30 mouse cellular contexts compared by ENCODE assay signal in genomic region chr13:109342469-109342868, GRCm38 (mm10).
DNase-seq lines count a peak whose midpoint lies in the region; ATAC-seq and TF ChIP-seq lines count a peak whose summit lies in the region.
"Had no signal": no experiment of that assay in that cellular context is flagged by ENCODE, and none has a peak within 500 bp of the region (broad histone marks: within the 10 kb centered on the region; RNA-seq: fewer than 3 reads in every experiment).

No protein-coding gene starts in this region.

- no peaks in the 10 kb centered on the region; the same call in 1 of the 2 replicates for H3K4me1 ChIP-seq in liver, adult 2 months (ENCODE audit: control insufficient read depth, insufficient read depth, low read length)
- H3K4me1 ChIP-seq in liver, embryonic 12.5 days = no peaks in the 10 kb centered on the region
- no peaks in the 10 kb centered on the region for H3K4me1 ChIP-seq in lung, postnatal 0 days (ENCODE audit: insufficient read depth, low read depth, low read length)
- H3K4me1 ChIP-seq in embryonic facial prominence, embryonic 13.5 days = peaks cover 27% of the 10 kb centered on the region
- H3K4me1 ChIP-seq: embryonic facial prominence, embryonic 12.5 days; intestine, embryonic 15.5 days; megakaryocyte, embryonic 14.5 days; neural tube, embryonic 13.5 days had no signal

- H3K9ac ChIP-seq in liver, adult 2 months (ENCODE audit: low read depth, low read length) = no peak overlapping the region
- H3K9ac ChIP-seq in liver, embryonic 12.5 days = no peak overlapping the region
- no peak overlapping the region for H3K9ac ChIP-seq in lung, postnatal 0 days (replicated peaks; ENCODE audit: low read depth)
- no peak overlapping the region for H3K9ac ChIP-seq in embryonic facial prominence, embryonic 13.5 days
- H3K9ac ChIP-seq: embryonic facial prominence, embryonic 12.5 days; intestine, embryonic 15.5 days; midbrain, embryonic 12.5 days; neural tube, embryonic 13.5 days had no signal

- H3K9me3 ChIP-seq in liver, embryonic 12.5 days (replicated peaks) = no peaks in the 10 kb centered on the region
- H3K9me3 ChIP-seq in lung, postnatal 0 days (ENCODE audit: low read length) = no peaks in the 10 kb centered on the region
- H3K9me3 ChIP-seq in embryonic facial prominence, embryonic 13.5 days = no peaks in the 10 kb centered on the region
- H3K9me3 ChIP-seq: embryonic facial prominence, embryonic 12.5 days; hindbrain, embryonic 10.5 days; intestine, embryonic 15.5 days; megakaryocyte, embryonic 14.5 days; midbrain, embryonic 12.5 days; neural tube, embryonic 13.5 days had no signal

- no peaks in the 10 kb centered on the region for H3K27me3 ChIP-seq in liver, adult 2 months (ENCODE audit: control insufficient read depth, insufficient read depth, low read length)
- H3K27me3 ChIP-seq in liver, embryonic 12.5 days (replicated peaks) = no peaks in the 10 kb centered on the region
- no peaks in the 10 kb centered on the region for H3K27me3 ChIP-seq in lung, postnatal 0 days (replicated peaks; ENCODE audit: insufficient read depth, low read length)
- no peaks in the 10 kb centered on the region for H3K27me3 ChIP-seq in embryonic facial prominence, embryonic 13.5 days
- H3K27me3 ChIP-seq: embryonic facial prominence, embryonic 12.5 days; intestine, embryonic 15.5 days; megakaryocyte, embryonic 14.5 days; midbrain, embryonic 12.5 days; neural tube, embryonic 13.5 days had no signal

- H3K36me3 ChIP-seq in liver, adult 2 months (ENCODE audit: control insufficient read depth, insufficient read depth, low read length) = no peaks in the 10 kb centered on the region
- no peaks in the 10 kb centered on the region for H3K36me3 ChIP-seq in liver, embryonic 12.5 days
- H3K36me3 ChIP-seq in lung, postnatal 0 days (ENCODE audit: insufficient read depth, low read length) = no peaks in the 10 kb centered on the region
- no peaks in the 10 kb centered on the region for H3K36me3 ChIP-seq in embryonic facial prominence, embryonic 13.5 days
- H3K36me3 ChIP-seq: embryonic facial prominence, embryonic 12.5 days; hindbrain, embryonic 10.5 days; intestine, embryonic 15.5 days; midbrain, embryonic 12.5 days; neural tube, embryonic 13.5 days had no signal

- no peak for TF ChIP-seq POLR2A in liver, adult 2 months (IDR thresholded peaks at IDR 0.05; ENCODE audit: extremely low read depth, insufficient read depth, low read length)

- TF ChIP-seq EP300 in lung, postnatal 0 days (IDR thresholded peaks at IDR 0.05) = peak; percentile 79

- no peak overlapping the region for H3K4me2 ChIP-seq in liver, embryonic 12.5 days
- H3K4me2 ChIP-seq in lung, postnatal 0 days (replicated peaks; ENCODE audit: low read depth, low read length) = no peak overlapping the region
- peak overlapping the region; percentile 33 for H3K4me2 ChIP-seq in embryonic facial prominence, embryonic 13.5 days
- H3K4me2 ChIP-seq: embryonic facial prominence, embryonic 12.5 days; intestine, embryonic 15.5 days; liver, embryonic 11.5 days; midbrain, embryonic 12.5 days; neural tube, embryonic 13.5 days had no signal

- no peak overlapping the region for H3K4me3 ChIP-seq in liver, adult 2 months (ENCODE audit: insufficient read depth, low read depth, low read length)
- H3K4me3 ChIP-seq in liver, embryonic 12.5 days = no peak overlapping the region
- H3K4me3 ChIP-seq in lung, postnatal 0 days (ENCODE audit: low read depth, low read length) = no peak overlapping the region
- H3K4me3 ChIP-seq in embryonic facial prominence, embryonic 13.5 days = no peak overlapping the region
- H3K4me3 ChIP-seq: embryonic facial prominence, embryonic 12.5 days; erythroblast, embryonic 14.5 days; hindbrain, embryonic 10.5 days; intestine, embryonic 15.5 days; megakaryocyte, embryonic 14.5 days; midbrain, embryonic 12.5 days; neural tube, embryonic 13.5 days had no signal

- WGBS in liver, adult 2 months = 21% methylated on average over 6 of the region's 6 CpGs
- WGBS in liver, embryonic 12.5 days (ENCODE audit: insufficient replicate concordance) = 48% methylated on average over 6 of the region's 6 CpGs
- 25% methylated on average over 6 of the region's 6 CpGs for WGBS in lung, postnatal 0 days
- 23% methylated on average over 6 of the region's 6 CpGs for WGBS in embryonic facial prominence, embryonic 13.5 days

- TF ChIP-seq CTCF in liver, adult 2 months (IDR thresholded peaks at IDR 0.05; ENCODE audit: low read depth, low read length) = no peak
- no peak for TF ChIP-seq CTCF in lung, postnatal 0 days (IDR thresholded peaks at IDR 0.05)

- no peaks in the 10 kb centered on the region for H3K79me2 ChIP-seq in liver, adult 2 months (ENCODE audit: control insufficient read depth, insufficient read depth, low read length)

- ATAC-seq in liver, embryonic 12.5 days = no peak
- ATAC-seq in lung, postnatal 0 days = peak; percentile 75
- no peak for ATAC-seq in embryonic facial prominence, embryonic 13.5 days (ENCODE audit: insufficient number of reproducible peaks, insufficient read depth, low FRiP score, low TSS enrichment, low read depth)
- peak; percentile 27; the same call in 1 of the 2 replicates for ATAC-seq in monocyte, adult 5-6 weeks (replicated peaks; ENCODE audit: insufficient number of reproducible peaks, low FRiP score, low TSS enrichment, poor library complexity, severe bottlenecking)
- ATAC-seq: forebrain, embryonic 16.5 days; hindbrain, postnatal 0 days; intestine, embryonic 15.5 days; Patski had no signal

- no peak overlapping the region for H3K27ac ChIP-seq in liver, adult 2 months (replicated peaks; ENCODE audit: insufficient read depth, low read depth, low read length)
- H3K27ac ChIP-seq in liver, embryonic 12.5 days = no peak overlapping the region
- no peak overlapping the region for H3K27ac ChIP-seq in lung, postnatal 0 days (ENCODE audit: low read length)
- no peak overlapping the region for H3K27ac ChIP-seq in embryonic facial prominence, embryonic 13.5 days
- H3K27ac ChIP-seq: embryonic facial prominence, embryonic 12.5 days; hindbrain, embryonic 10.5 days; hindbrain, postnatal 0 days; intestine, embryonic 15.5 days; kidney, postnatal 0 days; midbrain, embryonic 12.5 days; neural tube, embryonic 13.5 days had no signal

- peak; percentile 89 for DNase-seq in liver, adult 2 months (ENCODE audit: extremely low read depth, low read depth, low spot score)
- peak; percentile 81 for DNase-seq in lung, postnatal 0 days (ENCODE audit: low spot score)
- DNase-seq in lung, postnatal 25 days (ENCODE audit: low spot score) = no peak
- DNase-seq in layer of hippocampus, adult 18-20 months (ENCODE audit: low spot score in 2 of 2) = no peak
- no peak for DNase-seq in gastrocnemius, postnatal 10 days
- DNase-seq: adrenal gland, postnatal 25 days; B cell, adult 2 months; cerebellum, adult 18-20 months; cerebellum, postnatal 14 days; heart, postnatal 14 days; kidney, adult 8-10 months; kidney, postnatal 4 days; lung, adult 18-20 months; thymus, adult 2 months; thymus, postnatal 4 days had no signal

Comparison
In these comparisons a context has a peak if more than half of its experiments do, and no peak if none do; other contexts are left out.
1. DNase-seq: peak in liver, adult 2 months (single experiment) and lung, postnatal 0 days (single experiment); none in lung, postnatal 25 days (single experiment), layer of hippocampus, adult 18-20 months (0 of 2) and gastrocnemius, postnatal 10 days (single experiment).
2. ATAC-seq: peak in lung, postnatal 0 days (single experiment) and monocyte, adult 5-6 weeks (single experiment); none in liver, embryonic 12.5 days (single experiment) and embryonic facial prominence, embryonic 13.5 days (single experiment).